Mouse (Mus musculus) lung, adult 2 months (tissue): ENCODE results near the gene Snupn. TPM values are rescaled to one million over a fixed set of nuclear protein-coding genes. Genes with fewer than 3 reads are reported as not detected.
"Not testable (repeated sequence)": the region's sequence is repeated elsewhere in the genome, so short reads cannot be mapped to it uniquely, and the experiment has no call there.

Experiments used
- DNase-seq: peaks from one replicate; pipeline ENCODE4 v3.0.0; 2022
- H3K4me1 ChIP-seq: fragments of 200-500 bp; 2 replicates; pipeline ENCODE4 v1.6.1; 2011; ENCODE audit warnings: low read length; ENCODE audit not compliant: control insufficient read depth, insufficient read depth
- H3K4me3 ChIP-seq: fragments of 200-500 bp; replicated peaks from 2 replicates; pipeline ENCODE3; 2011; ENCODE audit warnings: low read depth, mild to moderate bottlenecking, control low read depth, low read length; ENCODE audit errors: extremely low read depth
- CTCF ChIP-seq: fragments of 200-500 bp; IDR thresholded peaks from 2 replicates; pipeline ENCODE4 v1.5.1; 2011; ENCODE audit warnings: mild to moderate bottlenecking, low read length, control low read depth; ENCODE audit not compliant: insufficient read depth
- POLR2A ChIP-seq: fragments of 200-500 bp; IDR thresholded peaks from 2 replicates; pipeline ENCODE4 v1.6.1; 2011; ENCODE audit warnings: low read depth, mild to moderate bottlenecking, control low read depth, low read length, borderline replicate concordance; ENCODE audit errors: extremely low read depth
- WGBS: fragments of 180-500 bp; shearing (Covaris S2); methylation state at CpG from one replicate; pipeline ENCODE4 v1.1.7; 2018; 5-methylcytosine and 5-hydroxymethylcytosine counted together
- polyA plus RNA-seq: library from polyadenylated mRNA; depleted of rRNA; stranded (reverse); fragments of >200 nt; gene quantifications from 2 replicates; pipeline ENCODE4 v1.2.3, GENCODE M21; 2012

Gene Snupn
- polyA plus RNA-seq, 1 experiment: 5.0 TPM

GRCm38 (mm10) chr9:56994286-56995197 is 43.9 kb downstream of the Snupn start, which contains the start of gene Ptpn9:
Gene Ptpn9 (plus strand): TSS chr9:56994923.
- TF ChIP-seq POLR2A (peak; percentile 47; the same call in 1 of the 2 replicates), CTCF (no peak)
- Histone ChIP-seq H3K4me3 (peak within 1 kb of the TSS; percentile 91), H3K4me1 (peaks cover 5% of the 10 kb centered on the region; the same call in 1 of the 2 replicates)
- peak; percentile 86 for DNase-seq
- WGBS: 3% methylated on average over 62 of the region's 62 CpGs

- DNase-seq: peak; percentile 71
- Histone ChIP-seq H3K4me3 (peak overlapping the region; percentile 91), H3K4me1 (peaks cover 7% of the 10 kb centered on the region; the same call in 1 of the 2 replicates)
- no peak for TF ChIP-seq POLR2A
- WGBS: under 1% methylated on average over 71 of the region's 80 CpGs
Measured at GRCm38 (mm10) chr9:56995198-56996027, 44.7 kb downstream of the Snupn start.

GRCm38 (mm10) chr9:56996028-56996346 is 45.3 kb downstream of the Snupn start:
- WGBS: 4% methylated on average over 5 of the region's 5 CpGs
- DNase-seq: peak; percentile 33
- peak overlapping the region; percentile 91 for H3K4me3 ChIP-seq
- H3K4me1 ChIP-seq: peaks cover 7% of the 10 kb centered on the region; the same call in 1 of the 2 replicates
- TF ChIP-seq POLR2A (no peak), CTCF (no peak)

GRCm38 (mm10) chr9:56997206-56997605 is 46.5 kb downstream of the Snupn start:
- not testable (repeated sequence) for H3K4me1 ChIP-seq, DNase-seq, H3K4me3 ChIP-seq
- 97% methylated on average over 1 of the region's 1 CpGs for WGBS

- Histone ChIP-seq H3K4me1 (peaks cover 2% of the 10 kb centered on the region), H3K4me3 (no peak overlapping the region)
- no peak for TF ChIP-seq POLR2A
- no peak for TF ChIP-seq CTCF
- WGBS: 36% methylated on average over 4 of the region's 4 CpGs
- no peak for DNase-seq
Measured at GRCm38 (mm10) chr9:57003011-57003410, 52.3 kb downstream of the Snupn start.

- DNase-seq: no peak
- WGBS: 86% methylated on average over 1 of the region's 1 CpGs
- H3K4me1 ChIP-seq: peaks cover 9% of the 10 kb centered on the region
- H3K4me3 ChIP-seq: no peak overlapping the region
- TF ChIP-seq CTCF (no peak), POLR2A (no peak)
Measured at GRCm38 (mm10) chr9:57012393-57012792, 61.7 kb downstream of the Snupn start.

GRCm38 (mm10) chr9:57012895-57013294 is 62.2 kb downstream of the Snupn start:
- no peak for TF ChIP-seq POLR2A
- no peak for TF ChIP-seq CTCF
- Histone ChIP-seq H3K4me3 (no peak overlapping the region), H3K4me1 (peaks cover 10% of the 10 kb centered on the region)
- DNase-seq: no peak
- 77% methylated on average over 4 of the region's 4 CpGs for WGBS

GRCm38 (mm10) chr9:57013756-57014155 is 63.1 kb downstream of the Snupn start:
- peaks cover 10% of the 10 kb centered on the region for H3K4me1 ChIP-seq
- H3K4me3 ChIP-seq: no peak overlapping the region
- no peak for TF ChIP-seq CTCF
- no peak for TF ChIP-seq POLR2A
- 70% methylated on average over 1 of the region's 1 CpGs for WGBS
- DNase-seq: no peak

GRCm38 (mm10) chr9:57014766-57015165 is 64.1 kb downstream of the Snupn start:
- 67% methylated on average over 1 of the region's 1 CpGs for WGBS
- DNase-seq: no peak

More at GRCm38 (mm10) chr9:57014766-57015165, 64.1 kb downstream of the Snupn start:
- H3K4me3 ChIP-seq: no peak overlapping the region
- TF ChIP-seq CTCF: no peak
- no peak for TF ChIP-seq POLR2A
- H3K4me1 ChIP-seq: peaks cover 10% of the 10 kb centered on the region
